Mouse (Mus musculus) cerebellum, adult 2 months (tissue): ENCODE results near the gene Calhm3. TPM values are rescaled to one million over a fixed set of nuclear protein-coding genes. Genes with fewer than 3 reads are reported as not detected.

Experiments
- DNase-seq, 2 experiments: peaks; one replicate each; pipeline ENCODE4 v3.0.0; 2021
- H3K27ac ChIP-seq: fragments of 200-500 bp; 2 replicates; pipeline ENCODE4 v1.5.1; 2012; ENCODE audit warnings: low read length, control low read depth, inconsistent platforms; ENCODE audit not compliant: insufficient read depth
- H3K27me3 ChIP-seq: fragments of 200-500 bp; 2 replicates; pipeline ENCODE4 v1.6.1; 2012; ENCODE audit warnings: inconsistent platforms, mild to moderate bottlenecking, low read length, moderate library complexity; ENCODE audit not compliant: control insufficient read depth, insufficient read depth
- H3K4me1 ChIP-seq: fragments of 200-500 bp; 2 replicates; pipeline ENCODE4 v1.6.1; 2011; ENCODE audit warnings: low read length; ENCODE audit not compliant: control insufficient read depth, insufficient read depth
- H3K4me3 ChIP-seq: fragments of 200-500 bp; replicated peaks from 2 replicates; pipeline ENCODE3; 2011; ENCODE audit warnings: mild to moderate bottlenecking, low read depth, low read length, control low read depth; ENCODE audit not compliant: insufficient read depth
- CTCF ChIP-seq: fragments of 200-500 bp; IDR thresholded peaks from 2 replicates; pipeline ENCODE4 v1.5.1; 2011; ENCODE audit warnings: low read depth, mild to moderate bottlenecking, control low read depth, low read length, moderate library complexity, borderline replicate concordance; ENCODE audit not compliant: insufficient read depth
- POLR2A ChIP-seq: fragments of 200-500 bp; IDR thresholded peaks from 2 replicates; pipeline ENCODE4 v1.6.1; 2011; ENCODE audit warnings: low read length, control low read depth, borderline replicate concordance; ENCODE audit not compliant: insufficient read depth
- WGBS: fragments of 180-500 bp; shearing (Covaris S2); methylation state at CpG from one replicate; pipeline ENCODE4 v1.1.7; 2018; 5-methylcytosine and 5-hydroxymethylcytosine counted together
- polyA plus RNA-seq: library from polyadenylated mRNA; depleted of rRNA; stranded (reverse); fragments of >200 nt; gene quantifications from 2 replicates; pipeline ENCODE4 v1.2.3, GENCODE M21; 2012

Calhm3 gene
- polyA plus RNA-seq, 1 experiment = not detected

GRCm38 (mm10) chr19:47178001-47178400, 20.4 kb upstream of the Calhm3 start:
- Histone ChIP-seq H3K27me3 (no peaks in the 10 kb centered on the region), H3K27ac (peak overlapping the region; percentile 58; the same call in 1 of the 2 replicates), H3K4me3 (peak overlapping the region; percentile 92), H3K4me1 (peaks cover 2% of the 10 kb centered on the region; the same call in 1 of the 2 replicates)
- peak; percentile 76 to 77 for DNase-seq
- TF ChIP-seq CTCF (peak; percentile 87), POLR2A (no peak)
- 19% methylated on average over 10 of the region's 10 CpGs for WGBS

DNA sequence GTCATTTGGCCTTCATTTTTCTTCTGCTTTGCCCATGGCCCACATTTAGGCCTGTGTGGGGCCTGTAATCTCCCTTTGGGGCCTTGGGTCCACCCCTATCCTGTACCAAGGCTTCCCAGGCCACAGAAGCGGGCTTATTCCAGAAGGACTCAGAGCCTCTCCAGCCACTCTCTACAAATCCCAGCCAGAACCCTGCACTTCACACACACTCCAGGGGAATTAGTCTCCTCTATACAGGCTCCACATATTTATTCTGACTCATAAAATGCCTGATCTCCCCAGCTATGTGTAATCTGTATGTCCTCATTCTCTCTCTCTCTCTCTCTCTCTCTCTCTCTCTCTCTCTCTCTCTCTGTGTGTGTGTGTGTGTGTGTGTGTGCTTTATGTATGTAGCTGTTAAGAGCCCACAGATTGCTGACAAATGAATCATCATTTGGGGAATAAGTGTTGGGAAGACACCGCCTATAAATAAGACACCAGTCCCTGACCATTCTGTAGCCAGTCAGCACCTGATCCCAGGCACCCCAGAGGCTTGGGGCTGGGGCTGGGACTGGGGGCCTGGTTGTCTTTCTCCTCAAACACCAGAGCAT, 19.4 kb upstream of the Calhm3 start:
- no peak for DNase-seq
- no peak overlapping the region for H3K4me3 ChIP-seq
- no peak for TF ChIP-seq POLR2A
- TF ChIP-seq CTCF = no peak
- 91% methylated on average over 2 of the region's 2 CpGs for WGBS
- H3K27me3 ChIP-seq = no peaks in the 10 kb centered on the region
- peaks cover 2% of the 10 kb centered on the region; the same call in 1 of the 2 replicates for H3K4me1 ChIP-seq
- no peak overlapping the region for H3K27ac ChIP-seq

GRCm38 (mm10) chr19:47175472-47175871, 17.9 kb upstream of the Calhm3 start:
- Histone ChIP-seq H3K27me3 (no peaks in the 10 kb centered on the region), H3K4me3 (no peak overlapping the region), H3K4me1 (no peaks in the 10 kb centered on the region; the same call in 1 of the 2 replicates), H3K27ac (no peak overlapping the region)
- DNase-seq = no peak
- TF ChIP-seq POLR2A = no peak
- TF ChIP-seq CTCF = no peak
- 82% methylated on average over 2 of the region's 2 CpGs for whole genome bisulfite sequencing

DNA sequence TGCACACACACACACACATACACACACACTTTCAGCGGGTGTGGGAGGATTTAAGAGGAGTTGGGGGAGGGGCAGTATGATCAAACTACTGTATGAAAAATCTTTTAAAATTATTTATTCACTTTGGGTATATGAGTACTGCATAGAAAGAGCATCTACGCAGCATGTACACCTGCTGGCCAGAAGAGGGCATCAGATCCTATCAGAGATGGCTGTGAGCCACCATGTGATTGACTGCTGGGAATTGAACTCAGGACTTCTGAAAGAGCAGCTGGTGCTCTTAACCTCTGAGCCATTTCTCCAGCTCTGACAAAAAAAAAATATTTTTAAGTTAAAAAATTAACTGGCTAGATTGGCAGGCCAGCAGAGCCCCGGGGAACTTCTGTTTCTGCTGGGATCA, 17.0 kb upstream of the Calhm3 start:
- no peak for TF ChIP-seq POLR2A
- TF ChIP-seq CTCF = peak; percentile 72
- Histone ChIP-seq H3K27me3 (no peaks in the 10 kb centered on the region), H3K4me3 (no peak overlapping the region), H3K4me1 (no peaks in the 10 kb centered on the region; the same call in 1 of the 2 replicates), H3K27ac (no peak overlapping the region)
- DNase-seq = peak in 1 of 2 experiments; percentile 67
- WGBS = 54% methylated on average over 3 of the region's 3 CpGs

GRCm38 (mm10) chr19:47168793-47169412, 11.3 kb upstream of the Calhm3 start:
- DNase-seq = peak; percentile 73 to 88
- Histone ChIP-seq H3K27me3 (no peaks in the 10 kb centered on the region), H3K4me3 (no peak overlapping the region), H3K4me1 (no peaks in the 10 kb centered on the region), H3K27ac (no peak overlapping the region)
- 21% methylated on average over 11 of the region's 11 CpGs for WGBS
- TF ChIP-seq CTCF = peak; percentile 89
- no peak for TF ChIP-seq POLR2A

DNA sequence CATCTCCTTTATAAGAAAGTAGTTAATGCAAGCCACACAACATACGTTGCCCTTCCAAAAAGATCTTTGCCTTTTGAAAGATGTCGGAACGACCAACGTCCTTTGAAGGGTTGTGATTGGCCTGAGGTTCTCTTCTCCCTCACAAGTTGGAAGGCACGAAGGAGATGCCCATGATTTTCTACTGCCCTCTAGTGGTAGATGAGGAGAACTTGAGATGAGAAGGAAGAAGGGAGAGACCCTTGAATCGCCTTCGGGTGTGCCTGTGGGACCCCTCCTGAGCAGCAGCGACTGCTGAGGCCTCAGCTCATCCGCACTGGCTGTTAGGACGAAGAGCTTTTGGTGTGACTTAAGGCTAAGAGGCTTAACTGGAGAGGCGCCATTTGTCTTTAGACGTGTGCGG, 10.7 kb upstream of the Calhm3 start:
- H3K27me3 ChIP-seq = no peaks in the 10 kb centered on the region
- TF ChIP-seq POLR2A = no peak
- TF ChIP-seq CTCF = peak; percentile 69
- WGBS = 11% methylated on average over 13 of the region's 13 CpGs
- no peak overlapping the region for H3K27ac ChIP-seq
- H3K4me1 ChIP-seq = no peaks in the 10 kb centered on the region
- H3K4me3 ChIP-seq = no peak overlapping the region
- DNase-seq = peak; percentile 35 to 41

DNA sequence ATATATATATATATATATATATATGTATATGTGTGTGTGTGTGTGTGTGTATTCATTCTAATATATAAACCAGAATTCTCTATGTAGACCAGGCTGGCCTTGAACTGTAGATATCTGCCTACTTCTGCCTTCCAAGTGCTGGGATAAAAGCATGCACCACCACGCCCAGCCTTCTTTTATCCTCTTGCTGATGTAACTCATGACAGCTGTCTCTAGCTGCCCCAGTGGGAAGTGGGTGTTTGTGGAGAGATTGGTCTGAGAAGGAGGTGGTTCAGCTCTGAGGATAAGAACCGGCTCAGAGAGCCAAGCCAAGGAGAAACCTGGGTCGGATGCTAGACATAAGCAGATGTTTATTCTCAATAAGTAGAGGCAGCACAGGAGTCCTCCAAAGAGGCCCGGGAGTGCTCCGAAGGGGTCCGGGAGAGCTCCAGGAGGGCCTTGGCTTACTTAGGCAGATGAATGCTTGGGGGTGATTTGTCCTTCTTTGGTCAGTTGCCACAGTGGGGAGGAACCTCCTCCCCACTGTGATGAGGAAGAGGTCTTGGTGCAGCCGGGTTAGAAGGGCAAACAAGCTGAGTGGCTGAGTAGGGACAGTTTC, 10.2 kb upstream of the Calhm3 start:
- Histone ChIP-seq H3K4me1 (no peaks in the 10 kb centered on the region), H3K27ac (no peak overlapping the region), H3K4me3 (no peak overlapping the region), H3K27me3 (no peaks in the 10 kb centered on the region)
- TF ChIP-seq POLR2A (no peak), CTCF (no peak)
- 51% methylated on average over 7 of the region's 7 CpGs for WGBS
- DNase-seq = no peak

- DNase-seq = no peak
- Histone ChIP-seq H3K4me3 (no peak overlapping the region), H3K27me3 (no peaks in the 10 kb centered on the region), H3K27ac (no peak overlapping the region), H3K4me1 (no peaks in the 10 kb centered on the region)
- WGBS = 44% methylated on average over 3 of the region's 3 CpGs
- TF ChIP-seq POLR2A (no peak), CTCF (no peak)
These were observed 9.2 kb upstream of the Calhm3 start for GRCm38 (mm10) chr19:47166758-47167157.
